Mouse (Mus musculus): ENCODE results near the gene C530008M17Rik.
A peak's percentile ranks its signal among the peaks of the same experiment; 100 is the strongest.
"Not testable (repeated sequence)": the region's sequence is repeated elsewhere in the genome, so short reads cannot be mapped to it uniquely, and the experiment has no call there.

The C530008M17Rik gene

DNA sequence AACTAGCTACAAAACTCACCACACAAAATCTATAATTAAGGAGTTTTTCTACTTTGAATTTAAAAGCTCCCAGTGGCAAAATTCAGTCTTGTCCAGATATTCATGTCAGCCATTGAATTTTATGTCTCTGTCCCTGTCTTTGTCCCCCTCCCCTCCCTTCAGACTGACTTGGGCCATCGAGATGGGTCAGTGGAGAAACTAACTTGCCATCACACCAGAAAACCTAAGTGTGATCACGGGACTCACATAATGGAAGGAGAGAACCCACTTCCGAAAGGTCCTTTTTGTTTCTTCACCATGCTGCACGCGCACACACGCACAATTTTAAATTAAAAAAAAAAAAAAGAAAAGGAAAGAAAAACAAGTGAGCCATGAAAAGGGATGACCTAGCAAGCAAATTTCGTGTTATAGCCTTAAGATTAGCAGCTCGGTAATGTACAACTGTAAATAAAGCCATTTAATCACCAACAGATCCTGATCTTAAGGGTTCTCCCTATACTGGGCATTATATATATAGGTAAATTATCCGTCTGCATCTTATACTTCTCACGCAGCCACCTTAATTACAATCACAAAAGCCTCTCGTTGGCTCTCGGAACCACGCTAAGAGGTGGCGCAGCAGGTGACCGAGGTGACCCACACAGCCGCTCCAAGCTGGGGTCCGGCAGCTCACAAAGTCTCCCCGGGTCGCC, 248.5 kb downstream of the C530008M17Rik start:
- DNase-seq (ENCODE audit: low spot score), result peak; percentile 8

DNA sequence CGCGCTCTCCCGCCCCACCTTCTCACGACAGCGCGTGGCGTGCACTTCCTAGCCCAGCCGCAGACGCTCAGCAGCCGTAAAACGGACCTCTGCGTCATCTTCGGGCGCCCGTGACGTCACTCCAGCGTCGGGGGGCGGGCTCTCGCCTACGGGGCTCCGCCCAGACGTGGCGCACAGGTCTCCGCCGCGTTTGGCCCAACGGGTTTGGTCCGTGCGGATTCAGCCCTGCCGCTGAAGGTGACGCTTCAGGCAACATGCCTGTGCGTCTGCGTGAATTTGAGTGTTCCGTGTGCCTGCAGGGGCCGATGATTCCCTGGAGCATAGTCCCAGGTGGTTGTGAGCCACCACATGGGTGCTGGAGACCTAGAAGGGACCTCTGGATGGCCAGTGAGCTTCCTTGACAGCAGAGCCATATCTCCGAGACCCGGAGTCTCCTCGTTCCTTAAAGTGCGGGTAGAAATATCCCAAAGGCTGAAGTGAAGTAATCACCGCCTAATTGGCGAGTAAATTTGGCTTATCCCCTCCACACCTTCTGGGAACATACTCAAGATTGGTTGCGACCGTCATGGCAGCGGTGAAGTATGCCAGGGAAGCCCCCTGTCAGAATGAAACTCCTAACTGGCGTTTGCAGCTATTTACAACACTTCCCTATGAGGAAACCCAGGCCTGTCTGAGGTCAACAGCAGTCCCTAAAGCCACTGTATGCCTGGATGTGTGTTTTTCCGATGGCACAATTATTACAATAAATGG, 249.3 kb downstream of the C530008M17Rik start, which contains the start of gene Aasdh:
Gene Aasdh, minus strand, starts transcription at position 110 of the 750 bp plus-strand sequence.
- DNase-seq (ENCODE audit: low spot score), result peak; percentile 95

DNA sequence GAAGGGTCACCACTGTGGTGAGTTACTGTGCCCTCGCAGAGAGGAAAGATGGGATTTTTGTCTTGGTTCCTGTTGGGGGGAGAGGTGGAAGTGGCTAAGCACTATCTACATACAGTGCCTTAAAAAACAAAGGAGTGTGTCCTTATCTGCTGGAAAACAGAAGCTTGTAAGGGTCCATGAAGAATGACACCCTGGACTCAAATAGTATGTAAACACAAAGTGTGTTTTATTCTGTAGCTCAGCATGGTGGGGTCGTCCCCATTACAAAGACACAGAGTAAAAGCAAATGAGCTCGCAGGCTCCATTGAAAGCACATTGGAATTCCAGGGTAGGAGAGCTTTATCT, 249.8 kb downstream of the C530008M17Rik start:
- no peak for DNase-seq (ENCODE audit: low spot score)

DNA sequence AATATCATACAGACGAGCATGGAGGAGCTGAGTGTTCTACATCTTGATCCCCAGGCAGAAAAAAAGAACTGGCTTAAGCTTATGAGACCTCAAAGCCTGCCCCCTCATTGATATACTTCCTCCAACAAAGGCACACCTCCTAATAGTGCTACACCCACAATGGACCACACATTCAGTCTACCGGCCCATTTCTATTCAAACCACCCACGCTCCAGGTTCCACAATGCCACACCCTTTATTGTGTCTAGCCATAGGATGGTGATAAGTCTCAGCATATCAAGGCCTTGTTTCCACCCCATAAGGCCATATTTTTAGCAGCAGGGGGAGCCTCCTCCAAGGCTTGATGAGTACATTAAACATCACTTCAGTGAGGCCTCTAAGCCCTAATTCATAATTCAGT, 254.5 kb downstream of the C530008M17Rik start:
- DNase-seq (ENCODE audit: low spot score), result no peak

DNA sequence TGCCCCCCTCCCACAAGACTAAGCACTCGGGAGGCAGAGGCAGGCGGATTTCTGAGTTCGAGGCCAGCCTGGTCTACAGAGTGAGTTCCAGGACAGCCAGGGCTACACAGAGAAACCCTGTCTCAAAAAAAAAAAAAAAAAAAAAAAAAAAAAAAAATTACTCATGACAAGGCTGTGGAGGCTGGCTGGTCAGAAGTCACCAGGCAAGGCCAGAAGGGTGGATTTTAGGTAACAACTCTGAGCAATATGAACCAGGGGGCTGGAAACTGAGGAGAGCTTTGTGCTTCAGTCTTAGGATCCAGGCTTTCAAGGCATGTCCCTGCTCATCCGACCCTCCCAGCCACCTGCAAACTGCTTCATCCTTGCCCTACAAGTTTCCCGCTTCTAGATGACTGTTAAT, 256.2 kb downstream of the C530008M17Rik start:
- not testable (repeated sequence) for DNase-seq (ENCODE audit: low spot score)

DNA sequence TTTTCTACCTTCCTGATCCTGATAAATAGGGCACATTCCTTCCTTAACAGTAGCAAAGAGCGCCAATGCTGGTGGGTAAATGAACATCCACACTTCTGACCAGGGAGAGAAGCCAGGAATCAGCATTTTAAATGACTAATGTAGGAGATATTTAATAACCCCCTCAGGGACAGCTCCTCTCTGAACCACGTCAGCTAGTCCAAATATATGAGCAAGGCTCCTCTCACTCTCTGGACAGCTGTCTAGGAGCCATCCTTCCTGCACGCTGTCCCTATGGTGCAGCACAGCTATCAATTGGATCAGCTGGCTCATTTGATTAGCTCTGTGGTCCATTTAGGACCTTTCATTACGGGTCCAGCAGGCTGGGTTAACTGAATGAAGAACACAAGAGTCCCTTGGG, 266.5 kb downstream of the C530008M17Rik start:
- DNase-seq (ENCODE audit: low spot score), result no peak
